Mouse (Mus musculus): ENCODE measurements around the gene Cldn13. TPM values are rescaled to one million over a fixed set of nuclear protein-coding genes. Genes with fewer than 3 reads are reported as not detected.
A peak's percentile ranks its signal among the peaks of the same experiment; 100 is the strongest.

Gene Cldn13
- polyA plus RNA-seq, 1 experiment from 2014 or later: 0.31 TPM

DNA sequence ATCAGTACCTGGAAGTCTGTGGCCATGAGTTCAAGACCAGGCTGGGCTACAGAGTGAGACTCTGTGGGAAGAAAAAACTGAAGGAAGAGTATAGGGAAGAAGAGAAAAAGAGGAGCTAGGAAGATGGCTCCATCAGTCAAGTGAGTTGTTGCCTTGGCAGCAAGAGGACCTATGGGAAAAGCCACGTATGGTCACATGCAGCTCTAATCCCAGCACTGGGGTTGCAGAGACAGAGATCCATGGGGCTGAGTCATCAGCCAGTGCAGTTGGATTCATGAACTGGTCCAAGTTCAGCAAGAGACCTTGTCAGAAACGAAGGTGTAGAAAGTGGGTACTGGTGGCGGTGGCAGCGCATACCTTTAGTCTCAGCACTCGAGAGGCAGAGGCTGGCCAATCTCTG lies 40.1 kb downstream of the Cldn13 start:
- H3K4me1 ChIP-seq (ENCODE audit: control insufficient read depth in 2 of 2, insufficient read depth in 2 of 2, low read length in 2 of 2): no peaks in the 10 kb centered on the region; a peak in 1 of 4 replicates
- H3K4me3 ChIP-seq (ENCODE audit: control insufficient read depth in 1 of 2, insufficient read depth in 1 of 2, low read depth in 1 of 2, low read length in 2 of 2): no peak overlapping the region
- H3K9ac ChIP-seq (ENCODE audit: low read length): no peak overlapping the region
- H3K4me2 ChIP-seq (ENCODE audit: low read length): no peak overlapping the region
- H3K27me3 ChIP-seq (ENCODE audit: control insufficient read depth, insufficient read depth, low read length): no peaks in the 10 kb centered on the region
- H3K27ac ChIP-seq (replicated peaks in 1 of 2; ENCODE audit: control insufficient read depth in 1 of 2, insufficient read depth in 1 of 2, low read depth in 2 of 2, low read length in 2 of 2): no peak overlapping the region
- H3K36me3 ChIP-seq (ENCODE audit: control insufficient read depth, insufficient read depth, low read length): no peaks in the 10 kb centered on the region
- WGBS: 88% methylated on average over 5 of the region's 5 CpGs
- ATAC-seq (ENCODE audit: insufficient number of reproducible peaks, insufficient read depth, low FRiP score, low read depth): no peak
- H3K9me3 ChIP-seq (ENCODE audit: control insufficient read depth, low read length): no peaks in the 10 kb centered on the region

GRCm38 (mm10) chr5:134873956-134874879 lies 41.1 kb downstream of the Cldn13 start:
- Histone ChIP-seq H3K36me3 (ENCODE audit: control insufficient read depth, insufficient read depth, low read length) (no peaks in the 10 kb centered on the region), H3K27ac (replicated peaks in 1 of 2; ENCODE audit: control insufficient read depth in 1 of 2, insufficient read depth in 1 of 2, low read depth in 2 of 2, low read length in 2 of 2) (no peak overlapping the region), H3K9ac (ENCODE audit: low read length) (no peak overlapping the region), H3K27me3 (ENCODE audit: control insufficient read depth, insufficient read depth, low read length) (no peaks in the 10 kb centered on the region), H3K4me3 (ENCODE audit: control insufficient read depth in 1 of 2, insufficient read depth in 1 of 2, low read depth in 1 of 2, low read length in 2 of 2) (no peak overlapping the region), H3K4me2 (ENCODE audit: low read length) (no peak overlapping the region), H3K9me3 (ENCODE audit: control insufficient read depth, low read length) (no peaks in the 10 kb centered on the region), H3K4me1 (ENCODE audit: control insufficient read depth in 2 of 2, insufficient read depth in 2 of 2, low read length in 2 of 2) (no peaks in the 10 kb centered on the region; a peak in 1 of 4 replicates)
- peak; percentile 22; the same call in 1 of the 2 replicates for ATAC-seq (ENCODE audit: insufficient number of reproducible peaks, insufficient read depth, low FRiP score, low read depth)
- WGBS: 61% methylated on average over 21 of the region's 21 CpGs

DNA sequence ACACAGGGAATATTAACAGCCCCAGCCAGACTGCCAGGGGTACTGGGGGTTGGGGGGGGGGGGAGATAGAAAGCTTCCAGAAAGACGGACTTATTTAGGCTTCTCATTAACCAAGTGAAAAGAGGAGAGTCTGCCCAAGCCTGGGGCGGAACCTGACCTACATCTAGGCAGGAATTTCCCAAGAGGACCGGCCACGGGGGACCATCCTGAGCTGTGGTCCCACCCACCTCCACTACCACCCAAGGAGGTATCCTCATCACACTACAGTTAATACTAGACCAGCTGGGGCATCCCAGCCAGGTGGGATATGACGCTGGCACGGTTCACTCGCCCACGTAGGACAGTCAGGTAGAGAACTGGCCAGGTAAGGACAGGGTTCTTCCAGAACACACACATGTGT lies 42.3 kb downstream of the Cldn13 start:
- Histone ChIP-seq H3K4me1 (ENCODE audit: control insufficient read depth in 2 of 2, insufficient read depth in 2 of 2, low read length in 2 of 2) (no peaks in the 10 kb centered on the region; a peak in 1 of 4 replicates), H3K9me3 (ENCODE audit: control insufficient read depth, low read length) (no peaks in the 10 kb centered on the region), H3K27me3 (ENCODE audit: control insufficient read depth, insufficient read depth, low read length) (no peaks in the 10 kb centered on the region), H3K4me3 (ENCODE audit: control insufficient read depth in 1 of 2, insufficient read depth in 1 of 2, low read depth in 1 of 2, low read length in 2 of 2) (no peak overlapping the region), H3K9ac (ENCODE audit: low read length) (no peak overlapping the region), H3K36me3 (ENCODE audit: control insufficient read depth, insufficient read depth, low read length) (no peaks in the 10 kb centered on the region), H3K4me2 (ENCODE audit: low read length) (no peak overlapping the region), H3K27ac (replicated peaks in 1 of 2; ENCODE audit: control insufficient read depth in 1 of 2, insufficient read depth in 1 of 2, low read depth in 2 of 2, low read length in 2 of 2) (no peak overlapping the region)
- no peak for ATAC-seq (ENCODE audit: insufficient number of reproducible peaks, insufficient read depth, low FRiP score, low read depth)
- WGBS: 85% methylated on average over 8 of the region's 8 CpGs

- Histone ChIP-seq H3K36me3 (ENCODE audit: control insufficient read depth, insufficient read depth, low read length) (no peaks in the 10 kb centered on the region), H3K9ac (ENCODE audit: low read length) (no peak overlapping the region), H3K4me2 (ENCODE audit: low read length) (no peak overlapping the region), H3K9me3 (ENCODE audit: control insufficient read depth, low read length) (no peaks in the 10 kb centered on the region), H3K27ac (replicated peaks in 1 of 2; ENCODE audit: control insufficient read depth in 1 of 2, insufficient read depth in 1 of 2, low read depth in 2 of 2, low read length in 2 of 2) (no peak overlapping the region), H3K4me1 (ENCODE audit: control insufficient read depth in 2 of 2, insufficient read depth in 2 of 2, low read length in 2 of 2) (peaks cover 1 to 3% of the 10 kb centered on the region in 2 experiments; a peak in 3 of 4 replicates), H3K27me3 (ENCODE audit: control insufficient read depth, insufficient read depth, low read length) (no peaks in the 10 kb centered on the region), H3K4me3 (ENCODE audit: control insufficient read depth in 1 of 2, insufficient read depth in 1 of 2, low read depth in 1 of 2, low read length in 2 of 2) (no peak overlapping the region)
- 66% methylated on average over 5 of the region's 5 CpGs for WGBS
- ATAC-seq (ENCODE audit: insufficient number of reproducible peaks, insufficient read depth, low FRiP score, low read depth): no peak
These were observed 42.7 kb downstream of the Cldn13 start for GRCm38 (mm10) chr5:134872597-134872996.

DNA sequence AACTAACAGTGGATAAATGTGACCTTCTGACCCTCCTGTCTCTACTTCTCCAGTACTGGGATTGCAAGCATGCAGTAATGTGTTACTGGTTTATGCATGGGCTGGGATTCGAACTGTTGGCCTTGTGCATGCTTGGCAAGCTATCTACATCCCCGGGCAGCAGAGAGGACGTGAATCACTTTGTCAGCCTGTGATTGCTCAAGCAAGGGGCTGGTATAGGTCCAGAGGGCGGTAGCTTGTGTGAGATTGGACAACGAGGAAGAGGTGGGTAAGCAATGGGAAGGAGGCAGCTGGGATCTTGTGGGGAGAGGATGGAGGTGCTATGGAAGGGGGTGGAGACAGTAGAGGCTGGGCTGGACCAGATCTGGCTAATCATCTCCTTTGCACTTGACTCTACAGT lies 46.8 kb downstream of the Cldn13 start:
- no peak overlapping the region for H3K27ac ChIP-seq (replicated peaks in 1 of 2; ENCODE audit: control insufficient read depth in 1 of 2, insufficient read depth in 1 of 2, low read depth in 2 of 2, low read length in 2 of 2)

GRCm38 (mm10) chr5:134867320-134868144 lies 47.8 kb downstream of the Cldn13 start:
- Histone ChIP-seq H3K4me1 (ENCODE audit: control insufficient read depth in 2 of 2, insufficient read depth in 2 of 2, low read length in 2 of 2) (peaks cover 4 to 15% of the 10 kb centered on the region in 2 experiments), H3K9me3 (ENCODE audit: control insufficient read depth, low read length) (no peaks in the 10 kb centered on the region), H3K27me3 (ENCODE audit: control insufficient read depth, insufficient read depth, low read length) (no peaks in the 10 kb centered on the region), H3K4me3 (ENCODE audit: control insufficient read depth in 1 of 2, insufficient read depth in 1 of 2, low read depth in 1 of 2, low read length in 2 of 2) (no peak overlapping the region), H3K27ac (replicated peaks in 1 of 2; ENCODE audit: control insufficient read depth in 1 of 2, insufficient read depth in 1 of 2, low read depth in 2 of 2, low read length in 2 of 2) (no peak overlapping the region), H3K9ac (ENCODE audit: low read length) (peak overlapping the region; percentile 36; the same call in 1 of the 2 replicates), H3K4me2 (ENCODE audit: low read length) (peak overlapping the region; percentile 8; the same call in 1 of the 2 replicates), H3K36me3 (ENCODE audit: control insufficient read depth, insufficient read depth, low read length) (no peaks in the 10 kb centered on the region)
- no peak for ATAC-seq (ENCODE audit: insufficient number of reproducible peaks, insufficient read depth, low FRiP score, low read depth)
- WGBS: 28% methylated on average over 18 of the region's 18 CpGs

More for the DNA sequence above, 46.8 kb downstream of the Cldn13 start:
- no peaks in the 10 kb centered on the region for H3K27me3 ChIP-seq (ENCODE audit: control insufficient read depth, insufficient read depth, low read length)
- H3K9ac ChIP-seq (ENCODE audit: low read length): no peak overlapping the region
- peaks cover 4 to 15% of the 10 kb centered on the region in 2 experiments for H3K4me1 ChIP-seq (ENCODE audit: control insufficient read depth in 2 of 2, insufficient read depth in 2 of 2, low read length in 2 of 2)
- no peak overlapping the region for H3K4me3 ChIP-seq (ENCODE audit: control insufficient read depth in 1 of 2, insufficient read depth in 1 of 2, low read depth in 1 of 2, low read length in 2 of 2)
- no peaks in the 10 kb centered on the region for H3K36me3 ChIP-seq (ENCODE audit: control insufficient read depth, insufficient read depth, low read length)
- no peak overlapping the region for H3K4me2 ChIP-seq (ENCODE audit: low read length)
- no peaks in the 10 kb centered on the region for H3K9me3 ChIP-seq (ENCODE audit: control insufficient read depth, low read length)
- 76% methylated on average over 5 of the region's 5 CpGs for WGBS
- no peak for ATAC-seq (ENCODE audit: insufficient number of reproducible peaks, insufficient read depth, low FRiP score, low read depth)

DNA sequence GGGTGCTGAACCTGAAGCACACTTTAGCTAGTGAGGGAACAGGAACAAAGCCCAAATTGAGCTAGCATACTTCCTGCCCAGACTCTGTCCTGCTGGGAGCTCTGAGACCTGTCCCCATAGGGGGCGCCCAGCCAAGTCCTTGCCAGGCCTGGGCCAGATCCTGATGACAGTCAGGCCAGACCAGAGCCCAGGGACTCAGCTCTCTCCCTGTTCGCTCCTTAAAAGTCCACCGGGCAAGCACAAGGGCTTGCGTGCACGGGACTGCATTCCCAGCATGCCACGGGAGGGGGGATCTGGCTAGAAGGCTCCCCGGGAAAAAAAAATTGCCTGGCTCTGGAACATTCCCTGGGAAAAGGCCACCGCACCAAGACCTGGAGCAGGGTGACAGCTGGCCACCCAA lies 50.2 kb downstream of the Cldn13 start:
- no peaks in the 10 kb centered on the region for H3K36me3 ChIP-seq (ENCODE audit: control insufficient read depth, insufficient read depth, low read length)
- peaks cover 4 to 15% of the 10 kb centered on the region in 2 experiments for H3K4me1 ChIP-seq (ENCODE audit: control insufficient read depth in 2 of 2, insufficient read depth in 2 of 2, low read length in 2 of 2)
- no peak overlapping the region for H3K4me2 ChIP-seq (ENCODE audit: low read length)
- H3K27me3 ChIP-seq (ENCODE audit: control insufficient read depth, insufficient read depth, low read length): no peaks in the 10 kb centered on the region
- H3K9me3 ChIP-seq (ENCODE audit: control insufficient read depth, low read length): no peaks in the 10 kb centered on the region
- H3K27ac ChIP-seq (replicated peaks in 1 of 2; ENCODE audit: control insufficient read depth in 1 of 2, insufficient read depth in 1 of 2, low read depth in 2 of 2, low read length in 2 of 2): peak overlapping the region; percentile 14 to 42
- ATAC-seq (ENCODE audit: insufficient number of reproducible peaks, insufficient read depth, low FRiP score, low read depth): peak; percentile 63
- WGBS: 21% methylated on average over 8 of the region's 8 CpGs
- 0 out of 2 replicates have a peak overlapping the region, but pooled peaks have one; percentile 1 for H3K9ac ChIP-seq (ENCODE audit: low read length)
- H3K4me3 ChIP-seq (ENCODE audit: control insufficient read depth in 1 of 2, insufficient read depth in 1 of 2, low read depth in 1 of 2, low read length in 2 of 2): no peak overlapping the region

Data from heart, embryonic 14.5 days (tissue).